Mouse (Mus musculus) stomach, postnatal 0 days (tissue): ENCODE results near the gene Fto. TPM values are rescaled to one million over a fixed set of nuclear protein-coding genes. Genes with fewer than 3 reads are reported as not detected.

ENCODE experiments used
- ATAC-seq: fragments of 200-750 bp; cut with Nextera tagmentation; 2 replicates; pipeline ENCODE4 v1.8.0; 2017; ENCODE audit not compliant: low FRiP score, low TSS enrichment
- DNase-seq: peaks from one replicate; pipeline ENCODE4 v3.0.0-alpha.2; 2016; ENCODE audit warnings: low spot score
- H3K27ac ChIP-seq: fragments of 300-500 bp; sonication (generic); replicated peaks from 2 replicates; pipeline ENCODE4 v1.5.1; 2014; ENCODE audit warnings: mild to moderate bottlenecking, control low read depth
- H3K27me3 ChIP-seq: fragments of 300-500 bp; sonication (generic); 2 replicates; pipeline ENCODE4 v1.6.1; 2014; ENCODE audit warnings: low read length; ENCODE audit not compliant: control insufficient read depth, insufficient read depth
- H3K36me3 ChIP-seq: fragments of 300-500 bp; sonication (generic); 2 replicates; pipeline ENCODE4 v1.6.1; 2014; ENCODE audit warnings: low read length, mixed read lengths; ENCODE audit not compliant: control insufficient read depth, insufficient read depth
- H3K4me1 ChIP-seq: fragments of 300-500 bp; sonication (generic); replicated peaks from 2 replicates; pipeline ENCODE4 v1.6.1; 2014; ENCODE audit warnings: antibody characterized with exemption; ENCODE audit not compliant: control insufficient read depth, insufficient read depth
- H3K4me2 ChIP-seq: fragments of 300-500 bp; sonication (generic); replicated peaks from 2 replicates; pipeline ENCODE4 v1.6.1; 2014; ENCODE audit warnings: low read depth, mild to moderate bottlenecking, control low read depth, moderate library complexity
- H3K4me3 ChIP-seq: fragments of 300-500 bp; sonication (generic); 2 replicates; pipeline ENCODE4 v1.5.1; 2014; ENCODE audit warnings: low read depth, low read length, control low read depth
- H3K9ac ChIP-seq: fragments of 300-500 bp; sonication (generic); 2 replicates; pipeline ENCODE4 v1.6.1; 2014; ENCODE audit warnings: mild to moderate bottlenecking, low read length, control low read depth, mixed read lengths
- H3K9me3 ChIP-seq: fragments of 300-500 bp; sonication (generic); 2 replicates; pipeline ENCODE4 v1.6.1; 2016; ENCODE audit warnings: low read length; ENCODE audit not compliant: control insufficient read depth
- CTCF ChIP-seq: IDR thresholded peaks from 2 replicates; pipeline ENCODE4 v1.5.1; 2016; ENCODE audit warnings: antibody characterized with exemption, low read depth, mild to moderate bottlenecking, moderate library complexity
- EP300 ChIP-seq: optimal IDR thresholded peaks from 2 replicates; pipeline ENCODE3; 2016; ENCODE audit warnings: antibody characterized with exemption
- WGBS: fragments of 180-500 bp; shearing (Covaris S2); extraction: QIAGEN DNeasy Blood & Tissue Kit; methylation state at CpG from one replicate; pipeline ENCODE4 v1.1.7; 2014; 5-methylcytosine and 5-hydroxymethylcytosine counted together
- polyA plus RNA-seq: library from polyadenylated mRNA; unstranded; fragments of >200 nt; fragmentation: Nextera tagmentation; extraction: Ambion mirVana; gene quantifications from 2 replicates; pipeline ENCODE4 v1.2.1, GENCODE M21; 2015

Gene Fto
- polyA plus RNA-seq, result 25.7 and 29.2 TPM in 2 replicates

DNA sequence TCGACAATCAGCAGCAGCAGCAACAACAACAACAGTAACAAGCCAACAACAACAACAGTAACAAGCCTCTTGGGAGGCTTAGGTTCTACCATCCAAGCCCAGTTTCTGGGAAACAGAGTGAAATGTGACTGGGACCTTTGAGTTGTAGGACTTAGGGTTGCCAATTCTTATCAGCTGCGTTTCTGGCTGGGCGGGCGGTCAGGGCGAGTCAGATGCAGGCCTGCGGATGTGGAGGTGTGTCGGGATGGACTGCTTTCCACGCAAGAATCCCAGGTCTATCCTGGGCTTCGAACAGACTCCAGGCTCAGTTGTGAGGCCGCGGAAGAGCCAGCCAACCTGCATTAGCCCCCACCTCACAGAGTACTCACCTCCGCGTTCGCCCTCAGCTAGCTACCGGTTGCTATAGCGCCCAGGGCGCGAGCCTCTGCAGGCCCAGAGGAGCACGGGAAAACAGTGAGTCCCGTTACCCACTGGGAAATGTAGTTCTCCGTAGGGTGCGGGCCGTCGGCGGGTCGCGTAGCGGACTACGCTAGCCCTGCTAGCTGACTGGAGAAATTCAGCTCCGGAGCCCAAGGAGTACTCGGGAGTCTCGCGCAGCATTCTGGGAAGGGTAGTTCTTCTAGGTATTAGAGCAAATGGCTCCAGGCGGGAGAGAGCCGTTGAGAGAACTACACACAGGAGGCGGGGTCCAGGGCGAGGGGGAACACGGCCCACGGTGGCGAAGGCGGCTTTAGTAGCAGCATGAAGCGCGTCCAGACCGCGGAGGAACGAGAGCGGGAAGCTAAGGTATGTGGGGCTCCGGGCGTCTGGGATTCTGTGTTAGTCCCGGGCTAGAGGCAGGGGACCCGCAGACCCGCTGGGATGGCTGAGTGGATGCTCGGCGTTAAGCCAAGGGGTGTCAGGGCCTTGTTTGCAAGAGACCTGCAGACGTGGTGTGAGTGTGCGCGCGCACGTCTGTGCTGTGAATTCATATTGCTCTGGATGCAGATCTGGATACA, at the start of gene Fto, which contains the start of gene Rpgrip1l:
Gene Fto (plus strand): TSS at position 691 of the 998 bp plus-strand sequence.
Gene Rpgrip1l (minus strand): TSS at position 428 of the 998 bp plus-strand sequence.
- ATAC-seq (peak; percentile 100), DNase-seq (peak; percentile 97)
- H3K27me3 ChIP-seq, result no peaks in the 10 kb centered on the region
- peak within 1 kb of the TSS; percentile 83 for H3K27ac ChIP-seq
- no peaks in the 10 kb centered on the region for H3K9me3 ChIP-seq
- WGBS, result under 1% methylated on average over 59 of the region's 59 CpGs
- peak within 1 kb of the TSS; percentile 89 for H3K9ac ChIP-seq
- peak within 1 kb of the TSS; percentile 71 for H3K4me2 ChIP-seq
- no peak for TF ChIP-seq EP300
- no peak for TF ChIP-seq CTCF
- peak within 1 kb of the TSS; percentile 71 for H3K4me3 ChIP-seq
- H3K36me3 ChIP-seq, result no peaks in the 10 kb centered on the region
- 0 out of 2 replicates have a peak, but pooled peaks cover 4% of the 10 kb centered on the region for H3K4me1 ChIP-seq

DNA sequence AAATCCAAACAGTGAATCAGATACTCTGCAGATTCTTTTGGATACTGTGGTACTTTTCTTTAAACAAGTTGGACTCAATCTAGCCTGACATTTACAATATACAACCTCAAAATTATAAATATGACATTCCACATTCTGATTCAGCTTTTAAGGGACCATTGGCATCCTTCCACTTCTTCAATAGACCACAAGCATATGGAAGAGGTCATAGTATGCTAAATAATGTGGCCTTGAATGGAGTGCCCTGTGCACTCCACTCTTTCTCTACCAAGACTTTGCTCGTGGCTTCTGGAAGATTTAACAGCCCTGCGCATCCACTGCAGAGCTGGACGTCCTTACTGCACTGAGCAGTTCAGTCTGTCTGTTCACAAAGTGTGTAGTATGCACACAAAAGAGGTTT, 49.4 kb upstream of the Fto start:
- H3K4me2 ChIP-seq, result no peak overlapping the region
- WGBS, result 54% methylated on average over 3 of the region's 3 CpGs
- TF ChIP-seq CTCF, result no peak
- TF ChIP-seq EP300, result no peak
- no peaks in the 10 kb centered on the region for H3K27me3 ChIP-seq
- H3K9ac ChIP-seq, result no peak overlapping the region
- H3K4me3 ChIP-seq, result no peak overlapping the region
- DNase-seq (no peak), ATAC-seq (no peak)
- H3K27ac ChIP-seq, result no peak overlapping the region
- no peaks in the 10 kb centered on the region for H3K4me1 ChIP-seq
- no peaks in the 10 kb centered on the region for H3K36me3 ChIP-seq
- H3K9me3 ChIP-seq, result no peaks in the 10 kb centered on the region

DNA sequence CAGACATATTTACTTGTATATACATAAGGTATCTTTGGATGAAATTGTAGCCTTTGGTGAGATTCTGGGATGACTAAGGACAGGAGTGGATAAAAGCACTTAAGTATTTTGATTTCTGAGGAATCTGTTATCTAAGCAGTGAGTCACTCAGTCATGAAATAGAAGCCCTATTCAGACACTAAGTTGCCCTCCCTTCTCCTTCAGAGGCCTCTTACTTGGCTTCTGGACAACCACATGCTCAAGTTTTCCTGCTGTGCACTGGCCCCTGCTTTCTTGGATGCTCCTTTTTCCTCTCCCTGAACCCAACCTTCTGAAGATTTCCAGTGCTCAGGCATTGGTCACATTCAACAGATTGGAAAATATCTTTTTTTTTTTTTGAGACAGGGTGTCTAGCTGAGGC, 48.8 kb upstream of the Fto start:
- no peak for TF ChIP-seq CTCF
- no peak for TF ChIP-seq EP300

DNA sequence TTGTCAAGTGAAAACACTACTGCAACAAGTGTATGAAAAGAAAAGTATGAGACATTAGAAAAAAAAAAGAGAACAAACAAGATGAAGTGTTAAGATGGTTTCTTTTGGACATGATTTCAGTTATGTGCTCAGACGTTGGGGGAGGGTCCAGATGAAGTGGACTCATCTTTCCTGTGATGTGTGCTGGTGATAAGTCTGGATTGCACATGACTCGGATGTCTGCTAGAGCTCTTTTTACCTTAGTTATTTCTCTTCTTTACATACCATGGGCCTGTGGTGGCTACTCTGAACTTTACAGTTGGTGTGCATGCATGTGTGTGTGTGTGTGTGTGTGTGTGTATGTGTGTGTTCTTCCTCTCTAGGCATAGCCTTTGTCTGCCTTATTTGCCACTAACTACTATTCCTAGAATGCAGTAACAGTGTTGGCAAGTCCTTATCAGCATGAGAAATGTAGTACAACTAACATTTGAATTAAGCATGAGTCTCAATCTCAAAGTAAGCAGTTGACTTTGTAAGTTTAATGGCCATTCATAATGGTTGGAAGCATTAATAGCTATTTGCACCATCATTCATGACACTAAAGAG, 43.9 kb upstream of the Fto start:
- Histone ChIP-seq H3K9ac (no peak overlapping the region), H3K4me1 (no peaks in the 10 kb centered on the region), H3K4me3 (no peak overlapping the region), H3K27ac (no peak overlapping the region), H3K4me2 (no peak overlapping the region), H3K27me3 (no peaks in the 10 kb centered on the region), H3K36me3 (peaks cover 2% of the 10 kb centered on the region; the same call in 1 of the 2 replicates), H3K9me3 (no peaks in the 10 kb centered on the region)
- TF ChIP-seq CTCF (no peak), EP300 (no peak)
- 70% methylated on average over 2 of the region's 2 CpGs for WGBS
- DNase-seq, result no peak
- no peak for ATAC-seq

More for the DNA sequence above, 48.8 kb upstream of the Fto start:
- Histone ChIP-seq H3K27ac (no peak overlapping the region), H3K4me1 (no peaks in the 10 kb centered on the region), H3K27me3 (no peaks in the 10 kb centered on the region), H3K4me3 (no peak overlapping the region), H3K4me2 (no peak overlapping the region), H3K9ac (no peak overlapping the region), H3K9me3 (no peaks in the 10 kb centered on the region), H3K36me3 (no peaks in the 10 kb centered on the region)
- no peak for ATAC-seq
- no peak for DNase-seq

DNA sequence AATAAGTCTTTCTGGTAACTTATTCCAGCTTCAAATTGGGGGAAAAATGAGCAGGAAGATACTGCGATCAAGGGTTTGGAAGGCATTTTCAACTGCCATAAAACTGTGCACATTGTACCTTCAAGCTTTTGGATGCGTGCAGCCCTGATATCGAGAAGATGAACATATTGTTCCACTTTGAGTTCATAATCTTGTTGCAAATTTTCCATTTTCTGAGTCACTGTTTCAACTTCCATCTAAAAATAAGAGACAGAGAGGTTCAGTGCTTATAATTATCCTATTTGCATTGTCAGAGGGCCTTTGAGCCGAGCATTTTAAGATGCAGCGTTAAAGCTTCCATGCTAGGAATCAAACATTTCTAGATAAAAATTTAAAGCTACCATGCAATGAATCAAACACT, 39.8 kb upstream of the Fto start:
- H3K4me1 ChIP-seq, result no peaks in the 10 kb centered on the region
- H3K27ac ChIP-seq, result no peak overlapping the region
- H3K4me3 ChIP-seq, result no peak overlapping the region
- H3K9ac ChIP-seq, result no peak overlapping the region
- no peaks in the 10 kb centered on the region for H3K9me3 ChIP-seq
- H3K4me2 ChIP-seq, result no peak overlapping the region
- DNase-seq (no peak), ATAC-seq (no peak)
- WGBS, result 95% methylated on average over 5 of the region's 5 CpGs
- TF ChIP-seq EP300 (no peak), CTCF (no peak)
- H3K36me3 ChIP-seq, result peaks cover 2% of the 10 kb centered on the region; the same call in 1 of the 2 replicates
- H3K27me3 ChIP-seq, result no peaks in the 10 kb centered on the region

DNA sequence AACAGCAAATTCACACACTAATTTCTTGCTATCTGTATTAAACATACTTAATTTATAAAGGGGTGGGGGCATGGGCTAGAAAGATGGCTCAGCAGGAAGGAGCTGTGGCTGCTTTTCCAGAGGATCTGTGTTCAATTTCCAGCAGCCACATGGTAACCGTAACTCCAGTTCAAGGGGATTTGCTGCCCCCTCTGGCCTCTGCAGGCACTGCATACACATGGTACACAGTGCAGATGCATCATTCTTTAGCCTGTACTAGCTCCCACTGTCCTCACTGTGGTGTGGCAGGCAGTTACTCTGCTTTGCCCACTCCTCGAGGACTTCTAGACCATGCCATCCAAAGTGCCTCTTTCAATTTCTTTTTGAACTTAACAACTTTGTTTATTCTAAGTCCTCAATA, 37.0 kb upstream of the Fto start:
- no peaks in the 10 kb centered on the region for H3K4me1 ChIP-seq
- H3K9ac ChIP-seq, result no peak overlapping the region
- peak; percentile 47 for TF ChIP-seq CTCF
- TF ChIP-seq EP300, result no peak
- H3K4me2 ChIP-seq, result no peak overlapping the region
- no peak for ATAC-seq
- no peak overlapping the region for H3K27ac ChIP-seq
- no peak overlapping the region for H3K4me3 ChIP-seq
- no peaks in the 10 kb centered on the region for H3K27me3 ChIP-seq
- DNase-seq, result no peak
- peaks cover 2% of the 10 kb centered on the region; the same call in 1 of the 2 replicates for H3K36me3 ChIP-seq
- no peaks in the 10 kb centered on the region for H3K9me3 ChIP-seq
- 100% methylated on average over 2 of the region's 2 CpGs for WGBS
